Mouse (Mus musculus) B cell, adult 62 days (primary cell): ENCODE measurements around the gene Olfr533. TPM values are rescaled to one million over a fixed set of nuclear protein-coding genes. Genes with fewer than 3 reads are reported as not detected.

ENCODE experiments used
- total RNA-seq: library from RNA; stranded (reverse); gene quantifications from 4 replicates; pipeline ENCODE4 v1.2.4, GENCODE M21; 2023

The Olfr533 gene
- not detected in 4 replicates for total RNA-seq

DNA sequence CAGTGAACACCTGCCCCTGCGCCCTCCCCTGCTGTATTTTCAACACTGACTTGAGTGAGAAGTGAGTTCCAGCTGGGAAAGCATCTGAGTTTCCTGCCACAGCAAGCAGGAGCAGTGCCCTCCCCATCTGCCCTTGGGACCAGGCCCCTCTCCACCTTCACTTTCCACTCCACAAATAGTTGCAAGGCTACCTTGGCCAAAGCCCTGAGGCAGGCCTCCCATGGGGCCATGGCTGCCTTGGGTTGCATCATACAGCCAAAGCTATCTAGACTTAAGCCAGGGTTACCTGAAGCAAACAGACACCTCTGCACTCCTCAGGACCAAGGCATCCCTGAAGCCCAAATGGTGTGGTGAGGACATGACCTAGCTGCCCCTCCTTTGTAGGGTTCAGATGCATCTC is at the start of gene Olfr533:
Gene Olfr533, plus strand, starts transcription at position 301 of the 400 bp plus-strand sequence.

DNA sequence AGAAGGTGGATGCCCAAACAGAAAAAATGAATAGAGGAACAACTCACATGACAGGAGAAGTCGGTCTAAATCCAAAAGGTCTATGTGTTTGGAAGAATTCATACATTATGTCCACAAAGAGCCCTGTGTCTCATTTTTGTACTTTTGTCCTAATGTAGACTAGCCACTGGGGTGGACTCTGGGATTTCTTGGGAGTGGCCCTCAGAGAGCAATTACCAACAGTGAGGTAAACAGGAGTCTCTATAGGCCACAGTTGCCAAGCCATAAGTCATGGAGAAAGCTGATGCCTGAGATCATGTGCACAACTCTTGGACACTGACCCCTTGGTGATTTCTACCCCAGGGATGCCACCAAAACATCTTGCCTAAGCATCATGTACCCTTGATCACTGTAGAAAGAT is 41.6 kb upstream of the Olfr533 start, which contains the start of gene Olfr532:
Gene Olfr532, minus strand, starts transcription at position 101 of the 400 bp plus-strand sequence.

DNA sequence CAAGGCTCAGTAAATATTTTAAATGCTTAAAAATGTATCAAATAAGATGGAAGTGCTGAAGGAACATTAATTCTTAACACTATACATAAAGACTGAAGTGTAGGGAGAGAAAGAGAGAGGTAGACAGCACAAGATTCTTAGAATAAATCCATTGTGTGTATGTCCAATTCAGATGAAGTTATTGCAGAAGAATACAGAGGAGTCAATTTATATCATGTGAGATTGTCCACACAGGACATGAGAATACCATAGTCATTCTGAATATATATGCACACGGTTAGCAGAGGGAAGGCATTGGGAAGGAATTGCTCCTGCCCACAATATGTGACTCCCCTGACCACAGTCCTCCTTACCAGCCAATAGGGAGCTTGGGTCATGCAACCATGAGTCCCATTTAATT is 20.7 kb downstream of the Olfr533 start, which contains the start of gene Olfr535:
Gene Olfr535, plus strand, starts transcription at position 301 of the 400 bp plus-strand sequence.

DNA sequence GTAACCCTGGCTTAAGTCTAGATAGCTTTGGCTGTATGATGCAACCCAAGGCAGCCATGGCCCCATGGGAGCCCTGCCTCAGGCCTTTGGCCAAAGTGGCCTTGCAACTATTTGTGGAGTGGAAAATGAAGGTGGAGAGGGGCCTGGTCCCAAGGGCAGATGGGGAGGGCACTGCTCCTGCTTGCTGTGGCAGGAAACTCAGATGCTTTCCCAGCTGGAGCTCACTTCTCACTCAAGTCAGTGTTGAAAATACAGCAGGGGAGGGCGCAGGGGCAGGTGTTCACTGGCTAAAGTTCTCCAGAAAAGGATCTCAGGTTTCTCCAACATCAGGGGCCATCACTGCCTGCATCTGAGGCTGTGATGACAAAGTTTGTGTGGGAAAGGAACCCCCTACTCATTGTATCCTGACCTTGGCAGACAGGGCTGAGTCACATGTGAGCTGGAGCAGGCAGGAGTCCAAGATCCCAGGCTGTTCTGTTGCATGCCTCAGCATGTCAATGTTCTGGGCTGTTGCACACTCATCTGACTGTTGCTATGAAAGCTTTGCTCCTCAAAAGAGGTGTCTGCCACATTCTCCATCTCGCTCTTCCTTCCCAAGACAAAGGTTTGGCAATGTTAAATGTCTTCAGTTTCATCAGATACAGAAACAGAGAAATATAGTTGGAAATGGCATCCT is 44.3 kb downstream of the Olfr533 start, which contains the start of gene Olfr536:
Gene Olfr536, minus strand, starts transcription at position 51 of the 676 bp plus-strand sequence.

Other genes with a start within 250 kb of the Olfr533 start
- not detected in 4 replicates for gene Cd163l1, start 245.1 kb upstream of the Olfr533 start, total RNA-seq
- gene 5830411N06Rik, start 216.1 kb upstream of the Olfr533 start, total RNA-seq = not detected in 4 replicates
- not detected in 4 replicates for gene Olfr525, start 142.5 kb upstream of the Olfr533 start, total RNA-seq
- not detected in 4 replicates for gene Olfr527, start 129.4 kb upstream of the Olfr533 start, total RNA-seq
- not detected in 4 replicates for gene Olfr60, start 101.7 kb upstream of the Olfr533 start, total RNA-seq
- gene Olfr530, start 87.0 kb upstream of the Olfr533 start, total RNA-seq = not detected in 4 replicates
- gene Olfr531, start 60.5 kb upstream of the Olfr533 start, total RNA-seq = not detected in 4 replicates
- not detected in 4 replicates for gene Olfr532, start 41.7 kb upstream of the Olfr533 start, total RNA-seq
- gene Olfr535, start 20.8 kb downstream of the Olfr533 start, total RNA-seq = not detected in 4 replicates
- not detected in 4 replicates for gene Olfr536, start 44.0 kb downstream of the Olfr533 start, total RNA-seq
- not detected in 4 replicates for gene Olfr538, start 104.5 kb downstream of the Olfr533 start, total RNA-seq
- gene Olfr46, start 137.9 kb downstream of the Olfr533 start, total RNA-seq = not detected in 4 replicates
- not detected in 4 replicates for gene Olfr61, start 165.6 kb downstream of the Olfr533 start, total RNA-seq
- gene Olfr53, start 183.1 kb downstream of the Olfr533 start, total RNA-seq = not detected in 4 replicates
- not detected in 4 replicates for gene Olfr539, start 196.6 kb downstream of the Olfr533 start, total RNA-seq
- gene Olfr45, start 218.6 kb downstream of the Olfr533 start, total RNA-seq = not detected in 4 replicates
- gene Olfr541, start 233.9 kb downstream of the Olfr533 start, total RNA-seq = not detected in 4 replicates